ENCODE assay signal across 10 mouse cellular contexts in the genomic region with DNA sequence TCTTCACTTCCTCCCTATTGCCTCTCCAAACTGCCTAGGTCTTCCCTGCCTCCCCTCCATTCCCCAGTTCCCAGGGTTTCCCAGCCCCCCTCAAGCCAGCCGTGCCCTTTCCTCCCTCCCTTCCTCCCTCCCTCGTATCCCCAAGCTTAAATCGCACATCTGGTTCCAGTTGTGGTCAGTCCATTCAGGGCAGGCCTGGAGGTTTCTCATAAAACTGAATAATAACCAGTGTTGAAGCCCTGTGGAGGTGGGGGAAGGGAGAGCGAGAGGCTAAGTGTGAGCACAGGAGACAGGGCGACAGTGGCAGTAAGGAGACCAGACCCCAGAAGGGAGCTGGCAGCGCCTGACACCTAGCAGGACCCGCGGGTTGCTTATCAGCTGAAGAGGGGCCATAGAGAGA.
DNase-seq lines count a peak whose midpoint lies in the region; ATAC-seq and TF ChIP-seq lines count a peak whose summit lies in the region.
"Had no signal": no experiment of that assay in that cellular context is flagged by ENCODE, and none has a peak within 500 bp of the region (broad histone marks: within the 10 kb centered on the region; RNA-seq: fewer than 3 reads in every experiment).

No protein-coding gene starts in this region.

- intact Hi-C loops in left cerebral cortex, postnatal 36 days (cut with DNase I): no loop called here

- 0 out of 2 replicates have a peak overlapping the region, but pooled peaks have one; percentile 32 for H3K27ac ChIP-seq in intestine, embryonic 16.5 days (ENCODE audit: low read length)
- H3K27ac ChIP-seq in intestine, postnatal 0 days (ENCODE audit: low read depth, low read length): no peak overlapping the region
- H3K27ac ChIP-seq in limb, embryonic 14.5 days (replicated peaks; ENCODE audit: low read depth, low read length): peak overlapping the region; percentile 53
- H3K27ac ChIP-seq: stomach, embryonic 15.5 days had no signal

- no peak overlapping the region for H3K4me2 ChIP-seq in intestine, embryonic 16.5 days (ENCODE audit: low read depth, low read length)
- no peak overlapping the region for H3K4me2 ChIP-seq in intestine, postnatal 0 days (replicated peaks; ENCODE audit: low read depth)
- H3K4me2 ChIP-seq in limb, embryonic 14.5 days (replicated peaks; ENCODE audit: low read depth, low read length, severe bottlenecking): peak overlapping the region; percentile 20; the same call in 1 of the 2 replicates
- H3K4me2 ChIP-seq: stomach, embryonic 15.5 days had no signal

- no peaks in the 10 kb centered on the region for H3K36me3 ChIP-seq in intestine, embryonic 16.5 days (ENCODE audit: control insufficient read depth, insufficient read depth, low read length)
- no peaks in the 10 kb centered on the region for H3K36me3 ChIP-seq in intestine, postnatal 0 days (ENCODE audit: control insufficient read depth, insufficient read depth)
- H3K36me3 ChIP-seq in limb, embryonic 14.5 days (ENCODE audit: control insufficient read depth, insufficient read depth, low read length): no peaks in the 10 kb centered on the region
- H3K36me3 ChIP-seq: stomach, embryonic 15.5 days had no signal

- H3K9ac ChIP-seq in intestine, embryonic 16.5 days (ENCODE audit: low read depth, low read length): no peak overlapping the region
- no peak overlapping the region for H3K9ac ChIP-seq in intestine, postnatal 0 days (ENCODE audit: low read depth, low read length)
- H3K9ac ChIP-seq in limb, embryonic 14.5 days (ENCODE audit: low read depth, low read length, severe bottlenecking): no peak overlapping the region
- H3K9ac ChIP-seq: stomach, embryonic 15.5 days had no signal

- H3K4me3 ChIP-seq in intestine, embryonic 16.5 days (ENCODE audit: low read length): no peak overlapping the region
- no peak overlapping the region for H3K4me3 ChIP-seq in intestine, postnatal 0 days (ENCODE audit: low read depth, low read length)
- no peak overlapping the region for H3K4me3 ChIP-seq in limb, embryonic 14.5 days (replicated peaks; ENCODE audit: low read length)
- H3K4me3 ChIP-seq: megakaryocyte, embryonic 14.5 days; stomach, embryonic 15.5 days had no signal

- 27% methylated on average over 8 of the region's 8 CpGs for WGBS in intestine, embryonic 16.5 days
- 32% methylated on average over 8 of the region's 8 CpGs for WGBS in intestine, postnatal 0 days
- WGBS in limb, embryonic 14.5 days: 10% methylated on average over 8 of the region's 8 CpGs

- H3K27me3 ChIP-seq in intestine, embryonic 16.5 days (replicated peaks; ENCODE audit: control insufficient read depth, insufficient read depth, low read length): no peaks in the 10 kb centered on the region
- 0 out of 2 replicates have a peak, but pooled peaks cover 6% of the 10 kb centered on the region for H3K27me3 ChIP-seq in intestine, postnatal 0 days (replicated peaks; ENCODE audit: control insufficient read depth, insufficient read depth, low read length)
- no peaks in the 10 kb centered on the region for H3K27me3 ChIP-seq in limb, embryonic 14.5 days (ENCODE audit: control insufficient read depth, insufficient read depth, low read length)
- H3K27me3 ChIP-seq: stomach, embryonic 15.5 days had no signal

- no peak for TF ChIP-seq POLR2A in limb, embryonic 14.5 days (IDR thresholded peaks at IDR 0.05; ENCODE audit: borderline replicate concordance, extremely low read depth, insufficient read depth, insufficient read length)

- DNase-seq in embryo, embryonic 10.5 days (ENCODE audit: low spot score): peak; percentile 79
- peak; percentile 90 for DNase-seq in forelimb bud, embryonic 11.5 days (ENCODE audit: low read depth, low spot score)
- peak; percentile 60 for DNase-seq in limb, embryonic 14.5 days (ENCODE audit: low spot score)
- DNase-seq in left cerebral cortex, postnatal 36 days (ENCODE audit: low spot score in 2 of 2): no peak
- no peak for DNase-seq in spleen, postnatal 4 days (ENCODE audit: low spot score in 2 of 2)

- TF ChIP-seq CTCF in intestine, postnatal 0 days (IDR thresholded peaks at IDR 0.05; ENCODE audit: low read depth): no peak

- H3K4me1 ChIP-seq in intestine, embryonic 16.5 days (ENCODE audit: control insufficient read depth, insufficient read depth, low read length): peaks cover 28% of the 10 kb centered on the region
- H3K4me1 ChIP-seq in intestine, postnatal 0 days (replicated peaks; ENCODE audit: control insufficient read depth, insufficient read depth, low read length): peaks cover 14% of the 10 kb centered on the region; the same call in 1 of the 2 replicates
- peaks cover 49% of the 10 kb centered on the region for H3K4me1 ChIP-seq in limb, embryonic 14.5 days (ENCODE audit: control insufficient read depth, insufficient read depth, low read length)

- no peaks in the 10 kb centered on the region for H3K9me3 ChIP-seq in intestine, embryonic 16.5 days (ENCODE audit: control insufficient read depth, low read length)
- H3K9me3 ChIP-seq in intestine, postnatal 0 days (ENCODE audit: control insufficient read depth): no peaks in the 10 kb centered on the region
- H3K9me3 ChIP-seq in limb, embryonic 14.5 days (ENCODE audit: control insufficient read depth, low read length): no peaks in the 10 kb centered on the region
- H3K9me3 ChIP-seq: megakaryocyte, embryonic 14.5 days; stomach, embryonic 15.5 days had no signal

- no peak for ATAC-seq in intestine, embryonic 16.5 days
- no peak for ATAC-seq in intestine, postnatal 0 days
- ATAC-seq in limb, embryonic 14.5 days (ENCODE audit: low FRiP score, low read depth): peak; percentile 72
- ATAC-seq in erythroid progenitor cell, adult 5-6 weeks (replicated peaks; ENCODE audit: low FRiP score, poor library complexity, severe bottlenecking): no peak

Comparison
In these comparisons a context has a peak if more than half of its experiments do, and no peak if none do; other contexts are left out.
1. DNase-seq: peak in embryo, embryonic 10.5 days (single experiment), forelimb bud, embryonic 11.5 days (single experiment) and limb, embryonic 14.5 days (single experiment); none in left cerebral cortex, postnatal 36 days (0 of 2) and spleen, postnatal 4 days (0 of 2).